Comparison of ENCODE assay signal across 10 mouse cellular contexts in the genomic region with DNA sequence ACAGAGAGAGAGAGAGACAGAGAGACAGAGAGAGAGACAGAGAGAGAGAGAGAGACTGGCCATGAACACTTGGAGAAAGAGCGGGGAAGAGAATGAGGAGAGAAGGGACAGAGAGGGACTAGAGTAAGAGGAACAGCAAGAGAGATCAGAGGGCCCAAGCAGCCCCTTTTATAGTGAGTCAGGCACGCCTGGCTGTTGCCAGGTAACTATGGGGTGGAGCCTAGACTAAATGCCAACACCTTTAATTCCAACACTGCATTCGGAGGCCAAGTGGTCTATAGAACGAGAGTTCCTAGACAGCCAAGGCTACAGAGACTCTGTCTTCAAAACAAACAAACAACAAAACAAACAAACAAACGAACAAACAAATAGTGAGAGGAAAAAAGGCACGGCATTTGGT.
"Had no signal": no experiment of that assay in that cellular context is flagged by ENCODE, and none has a peak within 500 bp of the region (broad histone marks: within the 10 kb centered on the region; RNA-seq: fewer than 3 reads in every experiment).

No protein-coding gene starts in this region.

- H3K9me3 ChIP-seq: liver, embryonic 13.5 days; midbrain, embryonic 13.5 days had no signal

- H3K27ac ChIP-seq: layer of hippocampus, adult 2 months; liver, embryonic 13.5 days; midbrain, embryonic 13.5 days had no signal

- DNase-seq: kidney, postnatal 10 days; kidney, postnatal 4 days; liver; liver, embryonic 13.5 days; liver, postnatal 0 days; lung, postnatal 36 days; right cerebral cortex, postnatal 14 days had no signal

- ATAC-seq: liver, postnatal 0 days; lung, postnatal 0 days; midbrain, embryonic 13.5 days had no signal

- H3K9ac ChIP-seq: liver, embryonic 13.5 days; liver, postnatal 0 days; midbrain, embryonic 13.5 days had no signal

- H3K4me3 ChIP-seq: layer of hippocampus, adult 2 months; liver, embryonic 13.5 days; midbrain, embryonic 13.5 days had no signal

- H3K36me3 ChIP-seq: liver, embryonic 13.5 days; midbrain, embryonic 13.5 days had no signal

- H3K4me2 ChIP-seq: liver, embryonic 13.5 days; midbrain, embryonic 13.5 days had no signal

- H3K27me3 ChIP-seq: liver, embryonic 13.5 days had no signal
